Mouse (Mus musculus): ENCODE data around the gene Taf6l.

- TF ChIP-seq CTCF (IDR thresholded peaks at IDR 0.05; ENCODE audit: low read depth) (no peak), EP300 (IDR thresholded peaks at IDR 0.05; ENCODE audit: low read depth) (no peak)
Measured at GRCm38 (mm10) chr19:8763276-8763675, 22.9 kb downstream of the Taf6l start.
